Mouse (Mus musculus): ENCODE results near the gene Naa25. TPM values are rescaled to one million over a fixed set of nuclear protein-coding genes. Genes with fewer than 3 reads are reported as not detected.

Naa25 gene
- total RNA-seq, 2 experiments from 2014 or later: 37.2 to 40.9 TPM

- DNase-seq (ENCODE audit: low spot score in 2 of 2): peak in 1 of 2 experiments; percentile 42
- H3K4me3 ChIP-seq: no peak overlapping the region
- H3K27ac ChIP-seq: no peak overlapping the region
- peak; percentile 71 for TF ChIP-seq CTCF (conservative IDR thresholded peaks at IDR 0.05)
These were observed 52.2 kb downstream of the Naa25 start for GRCm38 (mm10) chr5:121449976-121450375.

- no peak for DNase-seq (ENCODE audit: low spot score in 2 of 2)
- TF ChIP-seq CTCF (conservative IDR thresholded peaks at IDR 0.05): no peak
- 0 out of 2 replicates have a peak overlapping the region, but pooled peaks have one; percentile 23 for H3K27ac ChIP-seq
- peak overlapping the region; percentile 88 for H3K4me3 ChIP-seq
These were observed 52.7 kb downstream of the Naa25 start for GRCm38 (mm10) chr5:121450476-121450875.

GRCm38 (mm10) chr5:121451203-121451602 lies 53.5 kb downstream of the Naa25 start:
- TF ChIP-seq CTCF (conservative IDR thresholded peaks at IDR 0.05): no peak
- Histone ChIP-seq H3K4me3 (peak overlapping the region; percentile 88), H3K27ac (peak overlapping the region; percentile 99)
- no peak for DNase-seq (ENCODE audit: low spot score in 2 of 2)

GRCm38 (mm10) chr5:121451644-121452025 lies 53.9 kb downstream of the Naa25 start, which contains the start of gene Tmem116:
Gene Tmem116 (plus strand): TSS chr5:121451893.
- H3K4me3 ChIP-seq: peak within 1 kb of the TSS; percentile 88
- peak within 1 kb of the TSS; percentile 99 for H3K27ac ChIP-seq
- no peak for TF ChIP-seq CTCF (conservative IDR thresholded peaks at IDR 0.05)
- peak in 1 of 2 experiments; percentile 22 for DNase-seq (ENCODE audit: low spot score in 2 of 2)

GRCm38 (mm10) chr5:121452026-121452869 lies 54.5 kb downstream of the Naa25 start, which contains the start of gene Erp29:
Gene Erp29 (minus strand): TSS chr5:121452506.
- peak; percentile 98 to 99 for DNase-seq (ENCODE audit: low spot score in 2 of 2)
- Histone ChIP-seq H3K4me3 (peak within 1 kb of the TSS; percentile 88), H3K27ac (peak within 1 kb of the TSS; percentile 99)
- peak; percentile 55 for TF ChIP-seq CTCF (conservative IDR thresholded peaks at IDR 0.05)

- DNase-seq (ENCODE audit: low spot score in 2 of 2): no peak
- H3K4me3 ChIP-seq: peak overlapping the region; percentile 88
- TF ChIP-seq CTCF (conservative IDR thresholded peaks at IDR 0.05): no peak
- peak overlapping the region; percentile 99 for H3K27ac ChIP-seq
These were observed 55.2 kb downstream of the Naa25 start for GRCm38 (mm10) chr5:121452906-121453305.

- H3K4me3 ChIP-seq: no peak overlapping the region
- TF ChIP-seq CTCF (conservative IDR thresholded peaks at IDR 0.05): no peak
- no peak for DNase-seq (ENCODE audit: low spot score in 2 of 2)
- H3K27ac ChIP-seq: no peak overlapping the region
These were observed 56.2 kb downstream of the Naa25 start for GRCm38 (mm10) chr5:121453743-121454502.

GRCm38 (mm10) chr5:121454503-121454782 lies 56.7 kb downstream of the Naa25 start:
- no peak for DNase-seq (ENCODE audit: low spot score in 2 of 2)
- no peak overlapping the region for H3K27ac ChIP-seq
- no peak for TF ChIP-seq CTCF (conservative IDR thresholded peaks at IDR 0.05)
- no peak overlapping the region for H3K4me3 ChIP-seq

GRCm38 (mm10) chr5:121455510-121456265 lies 58.0 kb downstream of the Naa25 start:
- TF ChIP-seq CTCF (conservative IDR thresholded peaks at IDR 0.05): no peak
- DNase-seq (ENCODE audit: low spot score in 2 of 2): no peak

GRCm38 (mm10) chr5:121461339-121462170 lies 63.8 kb downstream of the Naa25 start:
- DNase-seq (ENCODE audit: low spot score in 2 of 2): no peak
- H3K4me3 ChIP-seq: no peak overlapping the region
- H3K27ac ChIP-seq: no peak overlapping the region
- no peak for TF ChIP-seq CTCF (conservative IDR thresholded peaks at IDR 0.05)

More at GRCm38 (mm10) chr5:121455510-121456265, 58.0 kb downstream of the Naa25 start:
- Histone ChIP-seq H3K4me3 (no peak overlapping the region), H3K27ac (no peak overlapping the region)

GRCm38 (mm10) chr5:121462171-121462502 lies 64.4 kb downstream of the Naa25 start:
- no peak overlapping the region for H3K27ac ChIP-seq
- no peak for TF ChIP-seq CTCF (conservative IDR thresholded peaks at IDR 0.05)
- no peak for DNase-seq (ENCODE audit: low spot score in 2 of 2)
- H3K4me3 ChIP-seq: no peak overlapping the region

- H3K4me3 ChIP-seq: no peak overlapping the region
- no peak for DNase-seq (ENCODE audit: low spot score in 2 of 2)
- no peak for TF ChIP-seq CTCF (conservative IDR thresholded peaks at IDR 0.05)
- no peak overlapping the region for H3K27ac ChIP-seq
These were observed 65.2 kb downstream of the Naa25 start for GRCm38 (mm10) chr5:121462967-121463366.

Measured in layer of hippocampus, adult 2 months (tissue).